Comparison of ENCODE assay signal across 24 mouse cellular contexts in genomic region chr13:49771536-49771935, GRCm38 (mm10). TPM values are rescaled to one million over a fixed set of nuclear protein-coding genes. Genes with fewer than 3 reads are reported as not detected.
DNase-seq lines count a peak whose midpoint lies in the region; ATAC-seq and TF ChIP-seq lines count a peak whose summit lies in the region.
"Not testable (repeated sequence)": the region's sequence is repeated elsewhere in the genome, so short reads cannot be mapped to it uniquely, and the experiment has no call there.
"Had no signal": no experiment of that assay in that cellular context is flagged by ENCODE, and none has a peak within 500 bp of the region (broad histone marks: within the 10 kb centered on the region; RNA-seq: fewer than 3 reads in every experiment).

No protein-coding gene starts in this region.

- not testable (repeated sequence) for TF ChIP-seq EP300 in MEL (IDR thresholded peaks at IDR 0.05; ENCODE audit: low read depth in 1 of 2, low read length in 2 of 2); liver, embryonic 14.5 days (IDR thresholded peaks at IDR 0.05; ENCODE audit: low read depth)

- ATAC-seq in common myeloid progenitor, adult 5-6 weeks (replicated peaks; ENCODE audit: low read depth, poor library complexity, severe bottlenecking): peak; percentile 49; the same call in 1 of the 2 replicates
- not testable (repeated sequence) for ATAC-seq in liver, embryonic 14.5 days (ENCODE audit: insufficient read depth); midbrain, postnatal 0 days (ENCODE audit: low FRiP score)
- peak; percentile 58 for ATAC-seq in megakaryocyte progenitor cell, adult 5-6 weeks (replicated peaks; ENCODE audit: poor library complexity)

- TF ChIP-seq POLR2A in MEL (IDR thresholded peaks at IDR 0.05; ENCODE audit: control insufficient read depth in 1 of 2, insufficient read depth in 1 of 2, low read depth in 1 of 2, low read length in 2 of 2, poor library complexity in 1 of 2): not testable (repeated sequence)

- not testable (repeated sequence) for H3K27ac ChIP-seq in MEL (ENCODE audit: control insufficient read depth, low read depth, low read length); layer of hippocampus, adult 2 months; liver, embryonic 14.5 days; midbrain, postnatal 0 days (ENCODE audit: low read depth, low read length)

- H3K36me3 ChIP-seq in MEL (ENCODE audit: control insufficient read depth in 1 of 2, insufficient read depth in 2 of 2, low read length in 2 of 2): peaks cover 0 to 12% of the 10 kb centered on the region in 2 experiments; a peak in 2 of 4 replicates
- H3K36me3 ChIP-seq in liver, embryonic 14.5 days (replicated peaks; ENCODE audit: control insufficient read depth, insufficient read depth, low read depth); midbrain, postnatal 0 days (ENCODE audit: insufficient read depth, low read length): not testable (repeated sequence)

- TF ChIP-seq CTCF in MEL (IDR thresholded peaks at IDR 0.05 in 2 of 3, conservative IDR thresholded peaks at IDR 0.05 in 1 of 3; ENCODE audit: control insufficient read depth in 1 of 3, insufficient read depth in 1 of 3, low read depth in 2 of 3, low read length in 3 of 3, poor library complexity in 1 of 3, severe bottlenecking in 1 of 3): not testable (repeated sequence)
- TF ChIP-seq CTCF in layer of hippocampus, adult 2 months (conservative IDR thresholded peaks at IDR 0.05): 0 out of 2 replicates have a peak, but pooled peaks have one; percentile 19
- TF ChIP-seq CTCF in liver, embryonic 14.5 days (IDR thresholded peaks at IDR 0.05; ENCODE audit: low read depth): 0 out of 2 replicates have a peak, but pooled peaks have one; percentile 5
- 0 out of 2 replicates have a peak, but pooled peaks have one; percentile 7 for TF ChIP-seq CTCF in midbrain, postnatal 0 days (IDR thresholded peaks at IDR 0.05)

- H3K9me3 ChIP-seq in MEL (replicated peaks; ENCODE audit: insufficient read depth, low read length); liver, embryonic 14.5 days (ENCODE audit: control insufficient read depth, low read length); midbrain, postnatal 0 days (ENCODE audit: low read length): not testable (repeated sequence)

- not testable (repeated sequence) for H3K4me3 ChIP-seq in MEL (ENCODE audit: control insufficient read depth in 1 of 2, insufficient read depth in 1 of 2, low read depth in 2 of 2, low read length in 2 of 2); layer of hippocampus, adult 2 months; liver, embryonic 14.5 days (ENCODE audit: insufficient read depth in 1 of 2, low read depth in 2 of 2, low read length in 2 of 2); midbrain, postnatal 0 days (ENCODE audit: low read depth, low read length)

- not testable (repeated sequence) for H3K27me3 ChIP-seq in MEL (ENCODE audit: control insufficient read depth in 1 of 2, insufficient read depth in 2 of 2, low read length in 2 of 2); liver, embryonic 14.5 days (ENCODE audit: control insufficient read depth, insufficient read depth, low read length); midbrain, postnatal 0 days (ENCODE audit: insufficient read depth, low read length)

- not testable (repeated sequence) for H3K9ac ChIP-seq in MEL (ENCODE audit: control insufficient read depth, low read depth, low read length, poor library complexity, severe bottlenecking); liver, embryonic 14.5 days (replicated peaks); midbrain, postnatal 0 days (replicated peaks; ENCODE audit: low read length, poor library complexity, severe bottlenecking)

- H3K79me2 ChIP-seq in MEL (ENCODE audit: control insufficient read depth, insufficient read depth, low read length, poor library complexity): not testable (repeated sequence)

- H3K4me2 ChIP-seq in liver, embryonic 14.5 days (ENCODE audit: low read depth); midbrain, postnatal 0 days (ENCODE audit: low read depth, low read length, poor library complexity, severe bottlenecking): not testable (repeated sequence)

- peak; percentile 48 for DNase-seq in MEL (ENCODE audit: low read depth, low spot score)
- DNase-seq in MEL-GATA-1-ER (ENCODE audit: extremely low read depth, low read depth): peak; percentile 35
- DNase-seq in heart, adult 11 months: peak; percentile 40
- DNase-seq in layer of hippocampus, adult 2 months (ENCODE audit: low spot score in 2 of 2); liver, embryonic 14.5 days (ENCODE audit: low read depth in 3 of 3, low spot score in 3 of 3); midbrain, postnatal 0 days (ENCODE audit: low spot score): not testable (repeated sequence)

- TF ChIP-seq RAD21 in MEL (IDR thresholded peaks at IDR 0.05; ENCODE audit: low read depth, low read length): not testable (repeated sequence)

- peaks cover 0 to 25% of the 10 kb centered on the region in 2 experiments; a peak in 3 of 4 replicates for H3K4me1 ChIP-seq in MEL (ENCODE audit: control insufficient read depth in 1 of 2, insufficient read depth in 2 of 2, low read length in 2 of 2)
- H3K4me1 ChIP-seq in liver, embryonic 14.5 days (replicated peaks; ENCODE audit: control insufficient read depth in 2 of 2, insufficient read depth in 2 of 2, low read length in 1 of 2): peaks cover 2 to 15% of the 10 kb centered on the region in 2 experiments; a peak in 2 of 4 replicates
- H3K4me1 ChIP-seq in midbrain, postnatal 0 days (ENCODE audit: insufficient read depth, low read length): not testable (repeated sequence)

TF ChIP-seq in MEL, 35 proteins besides CTCF, POLR2A, EP300 and RAD21:
- TF ChIP-seq TAL1 (IDR thresholded peaks at IDR 0.05; ENCODE audit: low read length) (0 out of 2 replicates have a peak, but pooled peaks have one; percentile 14), ETS1 (IDR thresholded peaks at IDR 0.05; ENCODE audit: low read depth, low read length) (0 out of 2 replicates have a peak, but pooled peaks have one; percentile 13), TBP (IDR thresholded peaks at IDR 0.05; ENCODE audit: low read depth, low read length) (peak; percentile 79), ZNF384 (IDR thresholded peaks at IDR 0.05; ENCODE audit: low read depth, low read length) (peak; percentile 61)
TF ChIP-seq in MEL: peak in this region for 4; not testable (repeated sequence) for 31.

RNA-seq across cellular contexts. Expression of gene Gm30302, which starts 27.3 kb away (rescaled TPM):
- not detected in 2 replicates for total RNA-seq in MEL (2012; rRNA removed)
- under 1 TPM in 1 of 2 experiments, not detected in 1; 0.19 TPM for polyA plus RNA-seq in MEL (2012; ENCODE audit: insufficient read depth in 1 of 2, insufficient read length in 2 of 2, low read depth in 1 of 2, low replicate concordance in 2 of 2, missing spikeins in 1 of 2)
- not detected in 2 replicates for total RNA-seq in common myeloid progenitor, adult 5-6 weeks (2017)
- not detected for total RNA-seq in layer of hippocampus, adult 2 months (2021)
- not detected in 2 replicates for polyA plus RNA-seq in liver, embryonic 14.5 days (2012; rRNA removed)
- polyA plus RNA-seq in liver, embryonic 14.5 days (2014; fragmentation: Nextera tagmentation; extraction: Ambion mirVana): not detected in 2 replicates
- total RNA-seq in megakaryocyte progenitor cell, adult 5-6 weeks (2015): not detected in 2 replicates
- not detected in 2 replicates for total RNA-seq in megakaryocyte progenitor cell, adult 5-6 weeks (2017)
- not detected in 2 replicates for total RNA-seq in midbrain, postnatal 0 days (2014; rRNA removed)
- polyA plus RNA-seq in midbrain, postnatal 0 days (2015; fragmentation: Nextera tagmentation; extraction: Ambion mirVana): not detected in 2 replicates
- total RNA-seq: adrenal gland, adult 18-20 months; adrenal gland, adult 2 months; adrenal gland, adult 8-10 months; adrenal gland, postnatal 14 days; adrenal gland, postnatal 25 days; adrenal gland, postnatal 36 days; adrenal gland, postnatal 4 days; CH12.LX; ES-E14 had no signal
- polyA plus RNA-seq: activated CD4-positive, CD25-positive, alpha-beta regulatory T cell, adult 4 months; adrenal gland, adult 2 months; brain, embryonic 14.5 days; C2C12; CD4-positive, CD25-positive, alpha-beta regulatory T cell, adult 4 months; cerebellum, adult 2 months; G1E; Patski had no signal
